Mouse (Mus musculus): ENCODE results near the gene Spem2.

Spem2 gene

DNA sequence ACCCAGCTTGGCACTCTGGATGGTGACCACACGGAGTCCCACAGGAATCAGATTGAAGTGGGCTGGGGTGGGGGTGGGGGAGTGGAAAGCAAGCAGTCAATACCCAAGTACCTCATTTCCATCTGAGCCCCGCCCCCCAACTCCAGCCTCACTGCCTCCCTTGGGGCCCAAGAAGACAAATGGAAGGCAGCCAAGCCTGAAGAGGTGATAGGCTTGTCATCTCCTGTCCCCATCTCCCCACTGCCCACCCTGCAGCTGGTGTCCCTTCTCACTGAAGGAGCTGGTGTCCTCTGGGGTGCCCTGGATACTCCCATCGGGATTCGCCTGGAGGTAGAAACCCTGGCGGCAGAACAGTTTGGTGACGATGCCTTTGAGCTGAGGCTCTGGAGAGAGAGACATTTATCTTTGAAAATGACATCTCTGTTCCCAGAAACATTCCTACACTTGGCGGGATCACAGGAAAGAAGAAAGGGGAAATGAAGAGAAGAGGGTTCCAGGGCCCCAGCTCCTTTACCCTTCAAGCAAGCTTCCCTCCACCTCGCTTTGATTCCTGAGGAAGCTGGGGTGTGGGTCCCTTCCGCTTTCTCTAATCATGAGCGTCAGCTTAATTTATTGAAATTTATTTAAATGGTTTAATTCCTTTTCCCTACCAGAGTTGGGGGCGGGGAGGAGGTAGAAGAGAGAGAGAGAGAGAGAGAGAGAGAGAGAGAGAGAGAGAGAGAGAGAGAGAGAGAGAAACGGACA lies 18.7 kb downstream of the Spem2 start:
- DNase-seq (ENCODE audit: low spot score in 2 of 2) = no peak

DNA sequence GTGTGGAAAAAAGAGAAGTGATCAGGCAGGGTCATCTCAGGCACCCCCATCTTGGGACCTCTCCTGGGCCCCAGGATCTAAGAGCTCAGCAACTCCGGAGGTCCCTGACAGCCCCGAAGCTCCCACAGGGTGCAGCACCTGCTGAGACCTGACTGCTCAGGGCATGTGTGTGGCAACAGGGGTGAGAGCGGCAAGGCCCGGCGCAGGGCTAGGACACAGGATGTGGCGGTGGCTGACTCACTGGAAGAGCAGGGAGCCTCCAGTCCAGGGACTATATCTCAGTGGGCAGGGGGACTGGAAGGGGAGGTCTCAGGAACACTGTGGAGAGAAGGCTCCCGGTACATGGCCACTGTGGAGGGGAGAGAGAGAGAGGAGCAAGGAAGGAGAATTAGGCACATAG lies 20.3 kb downstream of the Spem2 start:
- DNase-seq (ENCODE audit: low spot score in 2 of 2) = no peak

DNA sequence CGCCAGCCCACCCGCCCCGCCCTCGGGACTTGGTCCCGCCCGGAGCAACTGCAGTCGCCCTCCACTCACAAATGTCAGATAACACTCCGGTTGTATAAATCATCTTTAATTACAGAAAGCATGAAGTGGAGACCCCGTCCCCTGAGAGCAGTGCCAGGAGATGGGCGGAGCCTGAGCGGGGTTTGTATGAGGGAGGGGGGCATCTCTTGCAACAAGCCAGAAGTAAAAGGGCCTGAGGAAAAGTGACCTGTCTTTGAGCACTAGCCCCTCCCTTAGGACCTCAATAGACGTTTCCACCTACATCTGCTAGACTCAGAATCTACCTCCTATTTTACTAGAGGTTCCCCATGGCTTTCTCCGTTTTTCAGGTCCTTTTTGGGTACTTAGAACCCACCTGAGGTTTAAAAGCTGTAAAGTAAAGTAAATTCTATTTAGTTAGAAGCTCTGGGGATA lies 22.3 kb downstream of the Spem2 start:
- no peak for DNase-seq (ENCODE audit: low spot score in 2 of 2)

DNA sequence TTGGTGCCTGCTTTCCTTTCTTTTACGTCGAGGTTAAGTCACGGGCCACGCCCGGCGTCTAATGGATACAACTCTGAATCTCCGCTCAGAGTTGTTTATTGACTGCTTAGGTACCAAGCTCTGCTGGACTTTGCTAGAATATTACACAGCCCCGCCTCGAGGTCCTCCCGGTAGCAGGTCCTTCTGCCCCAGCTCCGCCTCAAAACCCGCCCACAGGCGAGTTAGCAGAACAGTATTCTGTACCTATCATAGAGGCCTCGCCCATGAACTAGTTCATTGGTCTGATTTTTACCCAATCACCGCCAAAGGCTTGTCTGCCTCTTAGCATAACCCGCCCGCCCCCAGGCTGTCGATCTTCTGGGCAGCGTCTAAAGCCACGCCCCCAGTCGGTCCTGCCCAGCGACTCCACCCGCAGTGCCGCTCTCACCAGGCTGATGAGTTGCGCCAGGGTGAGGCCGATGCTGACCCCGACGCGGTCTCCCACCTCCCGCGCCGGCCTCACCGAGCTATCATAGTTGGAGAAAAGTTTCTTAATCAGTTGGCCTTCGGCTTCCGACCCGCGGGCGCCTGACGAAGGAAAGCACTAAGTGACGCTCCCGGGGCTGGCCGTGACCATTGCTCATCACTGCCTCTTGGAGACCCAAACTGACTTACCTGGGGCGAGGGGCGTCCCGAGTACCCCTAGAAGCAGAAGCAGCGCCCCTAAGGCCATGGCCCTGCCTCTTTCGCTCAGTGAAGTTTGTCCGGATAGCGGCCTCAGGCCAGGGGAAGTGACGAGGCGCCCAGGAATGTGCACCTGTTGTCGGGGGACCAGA lies 22.9 kb downstream of the Spem2 start, which contains the start of gene Chrnb1:
Chrnb1 (minus strand) TSS at position 776 of the 815 bp plus-strand sequence.
- DNase-seq (ENCODE audit: low spot score in 2 of 2) = peak; percentile 82 to 86

DNA sequence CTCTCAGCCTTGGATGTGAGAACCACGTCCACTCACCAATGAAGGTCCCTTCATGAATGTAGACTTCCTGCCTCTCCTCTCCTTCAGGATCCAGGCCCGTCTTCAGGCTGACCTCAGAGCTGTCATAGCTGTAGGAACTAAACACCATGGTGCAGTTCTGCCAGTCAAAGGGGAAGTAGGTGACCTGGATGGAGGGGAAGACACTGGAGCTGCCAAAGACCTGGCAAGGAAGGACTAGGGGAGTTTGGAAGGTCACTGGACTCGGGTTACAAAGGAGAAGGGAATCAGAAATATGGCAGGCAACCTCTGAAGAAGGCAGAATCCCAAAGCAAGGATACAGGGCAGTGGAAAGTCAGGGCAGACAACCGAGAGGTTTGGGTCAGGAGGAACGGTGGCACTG lies 24.8 kb downstream of the Spem2 start:
- DNase-seq (ENCODE audit: low spot score in 2 of 2) = no peak

DNA sequence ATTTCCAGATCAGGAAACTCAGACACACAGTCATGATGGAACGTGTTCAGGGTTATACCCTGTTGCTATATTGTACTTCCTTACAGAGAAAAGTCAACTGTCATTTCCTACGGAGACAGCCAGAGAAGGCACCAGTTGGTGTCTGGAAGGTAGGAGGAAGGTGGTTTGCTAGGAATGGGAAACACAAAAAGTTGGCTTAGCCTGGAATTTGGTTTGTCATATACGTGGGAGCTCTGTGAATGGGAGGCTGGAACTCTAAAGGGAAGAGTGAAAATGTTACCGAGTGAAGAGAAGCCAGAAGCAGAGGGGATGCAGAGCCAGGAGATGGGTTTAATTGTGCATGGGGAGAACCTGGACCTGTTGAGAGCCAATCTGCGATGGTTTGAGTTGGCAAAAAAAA lies 26.8 kb downstream of the Spem2 start:
- no peak for DNase-seq (ENCODE audit: low spot score in 2 of 2)

DNA sequence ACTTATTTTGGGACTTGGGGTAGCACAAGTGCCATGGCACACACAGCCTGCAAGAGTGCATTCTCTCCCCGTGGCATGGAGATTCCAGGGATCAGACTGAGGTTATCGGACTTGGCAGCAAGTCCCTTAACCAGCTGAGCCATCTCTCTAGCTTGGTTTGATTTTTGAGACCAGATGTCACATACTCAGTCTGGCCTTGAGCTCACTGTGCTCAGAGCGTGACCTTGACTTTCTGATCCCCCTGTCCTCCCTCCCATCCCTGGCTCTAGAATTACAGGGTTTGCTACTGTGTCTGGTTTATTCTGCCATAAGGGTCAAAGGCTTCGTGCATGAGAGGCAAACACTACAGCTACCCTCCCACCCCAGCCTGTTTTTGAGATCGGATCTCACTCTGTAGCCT lies 28.8 kb downstream of the Spem2 start:
- DNase-seq (ENCODE audit: low spot score in 2 of 2) = no peak

DNA sequence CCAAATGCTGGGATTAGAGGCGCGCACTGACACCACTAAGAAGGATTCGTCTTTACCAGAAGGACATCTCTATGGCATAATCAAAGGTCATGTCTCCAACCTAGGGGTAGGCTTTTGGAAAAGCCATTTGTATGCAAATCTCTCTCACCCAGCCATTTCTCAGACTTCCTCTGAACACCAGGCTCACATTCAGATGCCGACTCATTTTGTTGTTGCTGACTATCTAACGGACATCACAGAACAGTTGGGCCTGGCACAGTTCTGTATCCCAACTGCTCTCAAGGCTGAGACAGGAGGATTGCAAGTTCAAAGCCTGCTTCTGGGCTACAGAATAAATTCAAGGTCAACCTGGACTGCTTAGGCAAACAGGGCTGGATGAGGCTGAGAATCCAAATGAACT lies 31.0 kb downstream of the Spem2 start:
- DNase-seq (ENCODE audit: low spot score in 2 of 2) = no peak

DNA sequence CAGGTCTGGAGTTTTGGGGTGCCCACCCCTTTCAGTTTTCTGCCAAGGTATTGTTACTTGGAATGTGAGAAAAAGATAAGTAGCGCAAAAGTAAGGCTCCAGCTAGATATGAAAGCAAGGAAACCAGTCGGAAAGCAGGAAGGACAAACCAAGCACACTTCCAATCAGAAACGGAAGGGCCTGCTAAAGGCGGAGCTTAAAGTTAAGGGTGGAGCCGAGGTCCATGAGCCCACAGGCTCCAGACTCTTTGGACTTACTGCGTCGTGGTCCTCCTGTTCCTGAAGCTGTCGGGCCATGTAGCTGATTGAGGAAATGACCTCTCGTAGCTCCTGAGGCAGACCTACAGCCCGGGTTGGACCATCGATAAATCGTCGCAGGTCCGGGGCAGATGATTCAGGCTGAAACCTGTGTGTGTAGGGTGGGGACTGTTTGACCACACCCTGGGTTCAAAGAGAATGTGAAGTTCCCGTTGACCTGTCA lies 33.4 kb downstream of the Spem2 start:
- no peak for DNase-seq (ENCODE audit: low spot score in 2 of 2)

DNA sequence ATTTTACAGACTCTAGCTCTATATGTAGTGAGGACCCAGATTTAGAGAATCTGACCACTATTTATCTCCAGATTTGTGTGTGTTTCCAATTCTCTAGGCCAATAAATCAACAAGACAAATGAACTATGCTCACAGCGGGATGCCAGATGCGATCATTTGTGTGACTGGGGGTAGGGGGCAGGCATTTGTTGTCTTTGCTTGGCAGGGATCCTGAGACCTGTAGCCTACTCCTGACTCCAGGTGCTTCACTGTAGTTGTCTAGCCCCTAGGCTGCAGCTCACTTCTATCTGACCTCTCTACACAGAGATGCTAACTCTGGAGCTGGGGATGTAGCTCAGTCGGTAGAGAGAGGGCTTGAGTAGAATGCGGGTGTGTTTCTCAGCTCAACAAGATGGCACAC lies 36.4 kb downstream of the Spem2 start:
- no peak for DNase-seq (ENCODE audit: low spot score in 2 of 2)

DNA sequence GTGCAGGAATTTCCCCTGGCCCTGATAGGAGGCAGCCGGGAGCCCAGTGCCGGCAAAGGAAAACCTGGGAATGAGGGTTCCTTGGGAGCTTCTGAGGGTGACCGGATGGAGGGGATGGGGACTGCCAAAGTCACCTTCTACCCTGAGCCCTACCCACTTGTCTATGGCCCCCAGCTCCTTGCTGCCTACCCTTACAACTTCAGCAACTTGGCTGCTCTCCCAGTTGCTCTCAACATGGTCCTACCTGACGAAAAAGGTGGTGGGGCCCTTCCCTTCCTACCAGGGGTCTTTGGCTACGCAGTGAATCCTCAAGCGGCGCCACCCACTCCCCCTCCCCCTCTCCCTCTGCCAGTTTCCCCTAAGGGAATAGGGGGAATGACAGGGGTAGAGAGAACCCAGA lies 39.3 kb downstream of the Spem2 start:
- DNase-seq (ENCODE audit: low spot score in 2 of 2) = no peak

DNA sequence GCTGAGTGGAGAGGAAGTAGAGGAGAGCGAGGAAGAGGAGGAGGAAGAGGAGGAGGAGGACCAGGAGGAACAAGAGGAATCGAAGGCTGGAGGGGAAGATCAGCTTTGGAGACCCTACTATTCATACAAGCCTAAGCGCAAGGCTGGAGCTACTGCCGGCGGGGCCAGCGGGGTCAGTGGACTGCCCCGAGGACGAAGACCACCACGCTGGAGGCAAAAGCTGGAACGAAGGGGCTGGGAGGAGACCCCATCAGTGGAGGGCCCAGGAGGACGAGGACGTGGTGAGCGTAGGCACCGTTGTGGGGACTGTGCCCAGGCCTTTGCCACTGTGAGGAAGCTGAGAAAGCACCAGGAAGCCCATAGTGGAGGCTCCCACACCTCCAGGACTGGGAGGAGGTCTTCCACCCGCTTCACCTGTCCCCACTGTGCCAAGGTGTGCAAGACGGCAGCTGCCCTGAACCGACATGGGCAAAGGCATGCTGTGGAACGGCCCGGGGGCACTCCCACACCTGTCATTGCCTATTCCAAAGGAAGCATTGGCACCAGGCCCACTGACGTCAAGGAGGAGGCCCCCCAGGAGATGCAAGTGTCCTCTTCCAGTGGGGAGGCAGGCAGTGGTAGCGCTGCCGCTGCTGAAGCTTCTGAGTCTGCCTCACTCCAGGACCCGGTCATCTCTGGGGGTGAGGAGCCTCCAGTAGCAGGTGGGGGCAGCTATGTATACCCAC lies 39.8 kb downstream of the Spem2 start:
- DNase-seq (ENCODE audit: low spot score in 2 of 2) = no peak

DNA sequence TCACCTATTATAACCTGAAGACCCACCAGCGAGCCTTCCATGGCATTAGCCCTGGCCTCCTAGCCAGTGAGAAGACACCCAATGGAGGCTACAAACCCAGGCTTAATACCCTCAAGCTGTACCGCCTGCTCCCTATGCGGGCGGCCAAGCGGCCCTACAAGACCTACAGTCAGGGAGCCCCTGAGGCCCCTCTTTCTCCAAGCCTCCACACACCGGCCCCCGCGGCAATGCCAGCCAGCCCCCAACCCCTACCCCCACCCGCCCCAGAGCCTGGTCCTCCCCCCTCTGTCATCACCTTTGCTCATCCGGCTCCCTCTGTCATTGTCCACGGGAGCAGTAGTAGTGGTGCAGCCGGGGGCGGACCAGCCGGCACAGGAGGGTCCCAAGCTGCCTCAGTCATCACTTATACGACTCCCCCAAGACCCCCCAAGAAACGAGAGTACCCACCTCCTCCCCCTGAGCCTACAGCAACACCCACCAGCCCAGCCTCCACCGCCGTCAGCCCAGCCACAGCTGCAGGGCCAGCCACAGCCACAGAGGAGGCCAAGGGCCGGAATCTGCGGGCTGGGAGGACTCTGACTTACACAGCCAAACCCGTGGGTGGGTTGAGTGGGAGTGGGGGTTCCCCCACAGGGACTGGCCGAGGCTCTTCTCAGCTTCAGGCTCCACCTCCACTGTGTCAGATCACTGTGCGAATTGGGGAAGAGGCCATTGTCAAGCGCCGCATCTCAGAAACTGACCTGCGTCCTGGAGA lies 40.6 kb downstream of the Spem2 start:
- DNase-seq (ENCODE audit: low spot score in 2 of 2) = no peak

DNA sequence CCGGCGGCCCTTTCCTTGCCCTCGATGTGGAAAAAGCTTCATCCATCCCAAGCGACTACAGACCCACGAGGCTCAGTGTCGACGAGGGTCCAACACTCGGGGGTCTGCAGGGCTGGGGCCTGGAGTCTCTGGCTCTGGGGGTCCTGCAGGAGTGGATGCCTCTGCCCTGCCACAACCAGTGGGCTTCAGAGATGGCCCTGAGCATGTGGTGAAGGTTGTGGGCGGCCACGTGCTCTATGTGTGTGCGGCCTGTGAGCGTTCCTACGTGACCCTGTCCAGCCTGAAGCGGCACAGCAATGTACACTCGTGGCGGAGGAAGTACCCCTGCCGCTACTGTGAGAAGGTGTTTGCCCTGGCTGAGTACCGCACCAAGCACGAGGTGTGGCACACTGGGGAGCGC lies 41.8 kb downstream of the Spem2 start:
- DNase-seq (ENCODE audit: low spot score in 2 of 2) = no peak

DNA sequence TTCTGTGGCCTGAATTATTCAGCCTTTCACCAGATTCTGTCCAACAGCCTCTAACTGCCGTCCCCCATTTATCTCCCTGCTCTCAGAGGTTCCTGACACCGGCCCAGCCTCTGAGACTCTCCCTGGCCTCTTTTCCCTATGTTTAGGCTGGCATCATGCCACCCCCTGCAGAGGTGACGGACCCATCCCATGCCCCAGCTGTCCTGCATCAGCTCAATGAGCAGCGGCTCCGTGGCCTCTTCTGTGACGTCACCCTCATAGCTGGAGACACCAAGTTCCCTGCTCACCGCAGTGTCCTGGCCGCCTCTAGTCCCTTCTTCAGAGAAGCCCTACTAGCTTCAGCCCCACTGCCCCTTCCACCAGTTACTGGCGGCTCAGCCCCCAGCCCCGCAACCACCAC lies 42.5 kb downstream of the Spem2 start:
- no peak for DNase-seq (ENCODE audit: low spot score in 2 of 2)

DNA sequence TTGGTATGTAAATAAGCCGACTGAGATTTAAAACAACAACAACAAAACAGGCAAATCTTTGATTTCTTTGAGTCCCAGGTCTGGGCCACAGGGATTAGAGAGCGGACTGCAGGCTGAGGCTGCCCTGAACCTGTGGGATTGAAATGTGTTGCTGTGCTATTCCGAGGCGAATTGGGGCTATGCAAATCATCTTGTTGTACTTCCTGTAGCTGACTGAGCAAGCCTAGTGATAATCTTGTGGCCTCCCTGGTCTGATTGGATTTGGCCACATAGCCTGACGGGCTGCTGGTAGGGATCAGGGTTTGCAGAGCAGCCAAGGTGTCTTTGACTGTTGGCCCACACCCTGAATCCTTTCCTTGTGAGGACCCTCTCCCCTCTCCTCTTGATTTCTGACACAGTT lies 43.3 kb downstream of the Spem2 start:
- no peak for DNase-seq (ENCODE audit: low spot score in 2 of 2)

DNA sequence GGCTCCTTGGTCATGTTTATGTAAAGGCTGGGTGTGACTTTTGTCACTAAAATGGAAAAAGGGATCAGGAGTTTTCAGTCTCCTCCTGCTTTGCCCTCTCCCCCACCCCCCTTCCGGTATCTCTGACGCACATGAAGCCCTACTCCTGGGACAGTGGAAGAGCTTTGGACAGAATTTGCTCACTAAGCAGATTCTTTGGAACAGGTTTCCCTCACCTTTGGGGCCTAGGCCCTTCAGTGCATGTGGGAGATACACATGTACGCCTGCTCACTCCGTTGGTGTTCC lies 50.7 kb downstream of the Spem2 start:
- no peak for DNase-seq (ENCODE audit: low spot score in 2 of 2)

DNA sequence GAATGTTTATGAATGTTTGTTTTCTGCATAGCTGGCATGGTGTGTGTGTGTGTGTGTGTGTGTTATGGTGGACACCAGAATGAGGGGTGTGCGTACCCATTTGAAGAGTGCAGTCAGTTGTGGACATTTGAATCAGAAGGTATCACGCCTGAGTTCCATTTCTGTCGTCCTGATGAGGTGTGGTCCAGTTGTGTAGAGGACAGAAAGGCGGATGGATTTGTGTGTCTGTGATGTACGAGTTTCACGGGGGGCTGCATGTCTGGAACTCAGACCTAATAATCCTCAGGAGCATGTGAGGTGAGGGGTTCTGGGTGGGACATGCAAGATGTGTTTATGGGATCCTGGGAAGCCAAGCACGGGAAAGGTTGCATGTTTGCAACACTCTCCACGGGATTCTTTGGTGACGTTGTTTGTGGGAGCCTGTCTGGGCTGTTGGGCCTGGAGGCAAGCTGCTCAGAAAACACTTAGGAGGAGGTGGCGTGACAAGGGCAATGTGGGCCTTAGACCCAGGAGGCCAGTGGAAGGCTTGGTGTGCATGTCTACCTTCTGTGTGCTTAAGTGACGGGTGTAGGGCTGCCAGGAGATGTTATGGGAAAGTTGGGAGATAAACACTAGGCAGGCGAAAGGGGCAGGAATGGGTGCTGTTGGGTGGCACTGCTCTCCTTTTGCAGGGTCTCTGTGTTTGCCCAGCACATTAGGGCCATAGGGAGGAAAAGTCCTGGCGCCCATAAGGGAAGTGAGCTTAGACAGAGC lies 51.2 kb downstream of the Spem2 start:
- no peak for DNase-seq (ENCODE audit: low spot score in 2 of 2)
